Mouse (Mus musculus) lung, postnatal 0 days (tissue): ENCODE results near the gene Kcnn1.

ENCODE experiments used
- CTCF ChIP-seq: IDR thresholded peaks from 2 replicates; pipeline ENCODE4 v1.5.1; 2016; ENCODE audit warnings: antibody characterized with exemption, mild to moderate bottlenecking
- EP300 ChIP-seq: IDR thresholded peaks from 2 replicates; pipeline ENCODE4 v1.6.1; 2016; ENCODE audit warnings: antibody characterized with exemption, mild to moderate bottlenecking, control low read depth

GRCm38 (mm10) chr8:70800648-70801047 is 62.4 kb downstream of the Kcnn1 start:
- TF ChIP-seq CTCF (no peak), EP300 (no peak)
